ENCODE assay signal across 10 mouse cellular contexts in the genomic region with DNA sequence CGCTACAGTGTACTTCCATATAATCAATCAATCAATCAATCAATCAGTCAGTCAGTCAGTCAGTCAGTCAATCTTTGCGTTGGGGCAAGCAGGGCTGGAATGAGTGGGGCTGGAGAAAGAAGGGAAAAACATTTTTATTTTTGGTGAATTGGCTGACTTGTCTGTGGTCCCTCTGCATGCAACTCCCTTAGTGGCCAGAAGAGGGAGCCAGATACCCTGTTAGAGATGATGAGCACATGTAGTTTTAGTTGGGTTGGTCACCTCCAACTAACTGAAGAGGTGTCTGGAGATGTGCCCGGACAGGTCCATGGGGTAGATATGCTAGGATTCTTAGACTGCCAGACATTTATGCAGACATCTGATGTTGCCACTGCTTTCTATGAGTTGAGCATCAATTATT. TPM values are rescaled to one million over a fixed set of nuclear protein-coding genes. Genes with fewer than 3 reads are reported as not detected.
DNase-seq lines count a peak whose midpoint lies in the region; ATAC-seq and TF ChIP-seq lines count a peak whose summit lies in the region.
"Had no signal": no experiment of that assay in that cellular context is flagged by ENCODE, and none has a peak within 500 bp of the region (broad histone marks: within the 10 kb centered on the region; RNA-seq: fewer than 3 reads in every experiment).

No protein-coding gene starts in this region.

- H3K9me3 ChIP-seq in forebrain, embryonic 10.5 days = no peaks in the 10 kb centered on the region
- H3K9me3 ChIP-seq in forebrain, embryonic 16.5 days (ENCODE audit: control insufficient read depth, low read length) = no peaks in the 10 kb centered on the region
- no peaks in the 10 kb centered on the region for H3K9me3 ChIP-seq in ES-E14 (ENCODE audit: control insufficient read depth, insufficient read depth, low read depth, low read length)

- intact Hi-C loops in gastrocnemius, adult 2 months (cut with DNase I) = no loop called here

- no peak overlapping the region for H3K4me3 ChIP-seq in forebrain, embryonic 10.5 days
- H3K4me3 ChIP-seq in forebrain, embryonic 16.5 days (replicated peaks; ENCODE audit: low read length) = no peak overlapping the region
- no peak overlapping the region for H3K4me3 ChIP-seq in ES-E14 (ENCODE audit: insufficient read depth in 1 of 2, low read depth in 1 of 2, low read length in 2 of 2, poor library complexity in 1 of 2, severe bottlenecking in 1 of 2)
- no peak overlapping the region for H3K4me3 ChIP-seq in gastrocnemius, adult 2 months
- H3K4me3 ChIP-seq in testis, adult 2 months (ENCODE audit: control insufficient read depth, low read depth, low read length) = no peak overlapping the region

- no peak for ATAC-seq in forebrain, embryonic 16.5 days
- ATAC-seq in megakaryocyte progenitor cell, adult 5-6 weeks (replicated peaks; ENCODE audit: poor library complexity) = peak; percentile 65

- no peak overlapping the region for H3K9ac ChIP-seq in forebrain, embryonic 16.5 days (replicated peaks; ENCODE audit: low read depth, low read length)
- H3K9ac ChIP-seq in ES-E14 (ENCODE audit: insufficient read depth, low read depth, low read length, poor library complexity, severe bottlenecking) = no peak overlapping the region

- H3K36me3 ChIP-seq in forebrain, embryonic 10.5 days (replicated peaks) = no peaks in the 10 kb centered on the region
- H3K36me3 ChIP-seq in forebrain, embryonic 16.5 days (ENCODE audit: control insufficient read depth, insufficient read depth) = no peaks in the 10 kb centered on the region
- H3K36me3 ChIP-seq in ES-E14 (ENCODE audit: control insufficient read depth, insufficient read depth, low read length, poor library complexity, severe bottlenecking) = no peaks in the 10 kb centered on the region
- H3K36me3 ChIP-seq in testis, adult 2 months (ENCODE audit: control insufficient read depth, insufficient read depth, low read length) = no peaks in the 10 kb centered on the region

- peak; percentile 84 for TF ChIP-seq CTCF in gastrocnemius, adult 2 months (IDR thresholded peaks at IDR 0.05)
- TF ChIP-seq CTCF in testis, adult 2 months (IDR thresholded peaks at IDR 0.05; ENCODE audit: control insufficient read depth, insufficient read depth, insufficient replicate concordance, low read depth, low read length) = peak; percentile 28; the same call in 1 of the 2 replicates

- H3K27ac ChIP-seq in forebrain, embryonic 10.5 days = no peak overlapping the region
- no peak overlapping the region for H3K27ac ChIP-seq in forebrain, embryonic 16.5 days (ENCODE audit: low read length)
- H3K27ac ChIP-seq in ES-E14 (ENCODE audit: insufficient read depth, low read depth, low read length, poor library complexity, severe bottlenecking) = no peak overlapping the region
- H3K27ac ChIP-seq in gastrocnemius, adult 2 months = no peak overlapping the region
- no peak overlapping the region for H3K27ac ChIP-seq in testis, adult 2 months (ENCODE audit: control insufficient read depth, insufficient read depth, low read depth, low read length)

- 51% methylated on average over 3 of the region's 3 CpGs for WGBS in forebrain, embryonic 10.5 days
- 38% methylated on average over 3 of the region's 3 CpGs for WGBS in forebrain, embryonic 16.5 days

- peak; percentile 68 for DNase-seq in forebrain, embryonic 10.5 days (ENCODE audit: extremely low spot score, low spot score)
- DNase-seq in ES-E14 (ENCODE audit: low read depth, low spot score) = peak; percentile 69
- DNase-seq in cerebellum, adult 11 months = peak; percentile 38
- DNase-seq in gastrocnemius, adult 2 months = peak; percentile 40
- DNase-seq in layer of hippocampus, postnatal 10 days (ENCODE audit: low spot score in 2 of 2) = peak; percentile 76 to 82

- H3K4me1 ChIP-seq in forebrain, embryonic 10.5 days = no peaks in the 10 kb centered on the region
- H3K4me1 ChIP-seq in forebrain, embryonic 16.5 days (replicated peaks; ENCODE audit: control insufficient read depth, insufficient read depth, low read length) = no peaks in the 10 kb centered on the region
- H3K4me1 ChIP-seq in ES-E14 (ENCODE audit: control insufficient read depth in 2 of 2, insufficient read depth in 2 of 2, low read length in 2 of 2, poor library complexity in 1 of 2) = no peaks in the 10 kb centered on the region
- no peaks in the 10 kb centered on the region for H3K4me1 ChIP-seq in testis, adult 2 months (ENCODE audit: control insufficient read depth, insufficient read depth, low read length)

- H3K27me3 ChIP-seq in forebrain, embryonic 10.5 days (ENCODE audit: poor library complexity, severe bottlenecking) = no peaks in the 10 kb centered on the region
- H3K27me3 ChIP-seq in forebrain, embryonic 16.5 days (replicated peaks; ENCODE audit: control insufficient read depth, insufficient read depth, low read length) = no peaks in the 10 kb centered on the region
- no peaks in the 10 kb centered on the region for H3K27me3 ChIP-seq in testis, adult 2 months (ENCODE audit: control insufficient read depth, insufficient read depth, low read length)

- no peak for TF ChIP-seq POLR2A in testis, adult 2 months (IDR thresholded peaks at IDR 0.05; ENCODE audit: control insufficient read depth, low read depth, low read length)

- H3K4me2 ChIP-seq in forebrain, embryonic 16.5 days (ENCODE audit: low read length) = no peak overlapping the region

- in situ Hi-C loops in ES-E14 (cut with MboI; ENCODE audit: low sequenced_read_pairs in 2 of 2, unreplicated experiment in 2 of 2) = no loop called here

TF ChIP-seq in ES-E14, 5 proteins besides CTCF, POLR2A, EP300 and RAD21:
- TF ChIP-seq MAFK (IDR thresholded peaks at IDR 0.05; ENCODE audit: insufficient read depth, low read depth, low read length) (no peak), ZC3H11A (IDR thresholded peaks at IDR 0.05; ENCODE audit: borderline replicate concordance, low read depth, low read length) (peak; percentile 82; the same call in 1 of the 2 replicates)

RNA-seq across cellular contexts. Expression of a gene that starts 18.1 kb away (rescaled TPM):
- polyA plus RNA-seq in forebrain, embryonic 10.5 days (2016; fragmentation: Nextera tagmentation; extraction: Ambion mirVana) = not detected in 2 replicates
- polyA plus RNA-seq in forebrain, embryonic 16.5 days (2015; fragmentation: Nextera tagmentation; extraction: Ambion mirVana) = not detected in 2 replicates
- total RNA-seq in ES-E14 (2012; rRNA removed) = not detected in 2 replicates
- total RNA-seq in gastrocnemius, adult 2 months (2021) = not detected
- not detected for total RNA-seq in layer of hippocampus, postnatal 10 days (2021)
- total RNA-seq in megakaryocyte progenitor cell, adult 5-6 weeks (2015) = not detected in 2 replicates
- total RNA-seq in megakaryocyte progenitor cell, adult 5-6 weeks (2017) = not detected in 2 replicates
- polyA plus RNA-seq in testis, adult 2 months (2012; rRNA removed) = 6.7 and 7.9 TPM in 2 replicates
- polyA plus RNA-seq: C2C12; lung, embryonic 16.5 days had no signal
